Mouse (Mus musculus) limb, embryonic 12.5 days (tissue): ENCODE measurements at regions not wholly inside any gene's neighbourhood (a gene's known extent, or its start where the extent isn't known, plus 50 kb on each side); places are given as distances from the start of the nearest gene placed in this dataset.

Source experiments
- ATAC-seq: fragments of 200-750 bp; cut with Nextera tagmentation; 2 replicates; pipeline ENCODE4 v1.8.0; 2017; ENCODE audit warnings: low read depth, moderate TSS enrichment; ENCODE audit not compliant: insufficient number of reproducible peaks, insufficient read depth, low FRiP score, low TSS enrichment
- H3K27ac ChIP-seq: fragments of 300-500 bp; sonication (generic); 2 replicates; pipeline ENCODE4 v1.5.1; 2016; ENCODE audit warnings: mild to moderate bottlenecking, moderate library complexity
- H3K27me3 ChIP-seq: fragments of 300-500 bp; sonication (generic); 2 replicates; pipeline ENCODE4 v1.6.1; 2016; ENCODE audit warnings: mild to moderate bottlenecking, moderate library complexity
- H3K36me3 ChIP-seq: fragments of 300-500 bp; sonication (generic); 2 replicates; pipeline ENCODE4 v1.6.1; 2016; ENCODE audit warnings: mild to moderate bottlenecking, moderate library complexity
- H3K4me1 ChIP-seq: fragments of 300-500 bp; sonication (generic); replicated peaks from 2 replicates; pipeline ENCODE4 v1.6.1; 2016
- H3K4me2 ChIP-seq: fragments of 300-500 bp; sonication (generic); 2 replicates; pipeline ENCODE4 v1.6.1; 2016; ENCODE audit warnings: mild to moderate bottlenecking, moderate library complexity
- H3K4me3 ChIP-seq: fragments of 300-500 bp; sonication (generic); replicated peaks from 2 replicates; pipeline ENCODE4 v1.5.1; 2016; ENCODE audit warnings: mild to moderate bottlenecking
- H3K9ac ChIP-seq: fragments of 300-500 bp; sonication (generic); replicated peaks from 2 replicates; pipeline ENCODE4 v1.6.1; 2016; ENCODE audit warnings: mild to moderate bottlenecking, moderate library complexity
- H3K9me3 ChIP-seq: fragments of 300-500 bp; sonication (generic); 2 replicates; pipeline ENCODE4 v1.6.1; 2016; ENCODE audit warnings: mild to moderate bottlenecking, moderate library complexity
- WGBS: fragments of 180-500 bp; shearing (Covaris S2); methylation state at CpG from one replicate; pipeline ENCODE4 v1.1.7; 2016; 5-methylcytosine and 5-hydroxymethylcytosine counted together

- no peaks in the 10 kb centered on the region for H3K27me3 ChIP-seq
- no peak overlapping the region for H3K4me2 ChIP-seq
- no peaks in the 10 kb centered on the region for H3K9me3 ChIP-seq
- H3K36me3 ChIP-seq = no peaks in the 10 kb centered on the region
- no peak overlapping the region for H3K27ac ChIP-seq
- no peak overlapping the region for H3K9ac ChIP-seq
- no peaks in the 10 kb centered on the region for H3K4me1 ChIP-seq
- no peak for ATAC-seq
- 87% methylated on average over 3 of the region's 3 CpGs for WGBS
- no peak overlapping the region for H3K4me3 ChIP-seq
Observed at GRCm38 (mm10) chr1:124517543-124518171, 472.3 kb upstream of the Dpp10 start.

DNA sequence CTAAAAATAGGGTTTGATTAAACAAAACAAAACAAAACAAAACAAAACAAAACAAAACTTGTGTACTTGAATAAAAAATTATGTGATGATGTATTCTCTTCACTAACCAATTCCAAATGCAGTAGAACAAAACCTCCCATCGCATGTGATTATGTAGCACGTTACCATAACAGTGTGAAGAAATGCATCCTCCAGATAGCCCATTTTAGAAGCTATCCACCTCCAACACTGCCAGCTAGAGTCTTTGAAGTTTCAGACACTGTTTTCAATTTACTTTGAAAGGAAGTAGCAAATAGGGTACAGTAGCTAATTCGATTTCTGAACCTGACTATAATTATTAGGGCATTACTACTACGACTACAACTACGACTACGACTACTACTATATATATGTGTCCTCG is 465.1 kb upstream of the Dpp10 start:
- no peak overlapping the region for H3K4me3 ChIP-seq
- ATAC-seq = no peak
- 80% methylated on average over 7 of the region's 7 CpGs for WGBS
- no peak overlapping the region for H3K4me2 ChIP-seq
- H3K4me1 ChIP-seq = no peaks in the 10 kb centered on the region
- H3K27me3 ChIP-seq = no peaks in the 10 kb centered on the region
- H3K27ac ChIP-seq = no peak overlapping the region
- no peaks in the 10 kb centered on the region for H3K9me3 ChIP-seq
- H3K9ac ChIP-seq = no peak overlapping the region
- no peaks in the 10 kb centered on the region for H3K36me3 ChIP-seq

- no peaks in the 10 kb centered on the region for H3K36me3 ChIP-seq
- no peaks in the 10 kb centered on the region for H3K4me1 ChIP-seq
- H3K4me3 ChIP-seq = no peak overlapping the region
- no peak overlapping the region for H3K27ac ChIP-seq
- no peaks in the 10 kb centered on the region for H3K9me3 ChIP-seq
- H3K27me3 ChIP-seq = no peaks in the 10 kb centered on the region
- ATAC-seq = no peak
- H3K4me2 ChIP-seq = no peak overlapping the region
- H3K9ac ChIP-seq = no peak overlapping the region
Observed at GRCm38 (mm10) chr1:124488456-124488855, 443.1 kb upstream of the Dpp10 start.

GRCm38 (mm10) chr1:124487965-124488364 is 442.6 kb upstream of the Dpp10 start:
- no peaks in the 10 kb centered on the region for H3K9me3 ChIP-seq

GRCm38 (mm10) chr1:124450128-124450527 is 404.8 kb upstream of the Dpp10 start:
- Histone ChIP-seq H3K9me3 (no peaks in the 10 kb centered on the region), H3K27ac (no peak overlapping the region), H3K4me2 (no peak overlapping the region), H3K9ac (no peak overlapping the region), H3K36me3 (no peaks in the 10 kb centered on the region), H3K27me3 (no peaks in the 10 kb centered on the region), H3K4me3 (no peak overlapping the region), H3K4me1 (no peaks in the 10 kb centered on the region)
- 51% methylated on average over 1 of the region's 1 CpGs for WGBS
- ATAC-seq = no peak

More at GRCm38 (mm10) chr1:124487965-124488364, 442.6 kb upstream of the Dpp10 start:
- no peaks in the 10 kb centered on the region for H3K27me3 ChIP-seq
- no peaks in the 10 kb centered on the region for H3K4me1 ChIP-seq
- no peak overlapping the region for H3K9ac ChIP-seq
- ATAC-seq = no peak
- no peaks in the 10 kb centered on the region for H3K36me3 ChIP-seq
- H3K4me3 ChIP-seq = no peak overlapping the region
- no peak overlapping the region for H3K27ac ChIP-seq
- no peak overlapping the region for H3K4me2 ChIP-seq

GRCm38 (mm10) chr1:124439526-124439925 is 394.2 kb upstream of the Dpp10 start:
- no peak overlapping the region for H3K4me2 ChIP-seq
- H3K27ac ChIP-seq = no peak overlapping the region
- H3K9ac ChIP-seq = no peak overlapping the region
- no peaks in the 10 kb centered on the region for H3K36me3 ChIP-seq
- no peak for ATAC-seq
- no peaks in the 10 kb centered on the region for H3K27me3 ChIP-seq
- no peaks in the 10 kb centered on the region for H3K9me3 ChIP-seq
- H3K4me3 ChIP-seq = no peak overlapping the region
- WGBS = 81% methylated on average over 1 of the region's 1 CpGs
- H3K4me1 ChIP-seq = peaks cover 5% of the 10 kb centered on the region; the same call in 1 of the 2 replicates

DNA sequence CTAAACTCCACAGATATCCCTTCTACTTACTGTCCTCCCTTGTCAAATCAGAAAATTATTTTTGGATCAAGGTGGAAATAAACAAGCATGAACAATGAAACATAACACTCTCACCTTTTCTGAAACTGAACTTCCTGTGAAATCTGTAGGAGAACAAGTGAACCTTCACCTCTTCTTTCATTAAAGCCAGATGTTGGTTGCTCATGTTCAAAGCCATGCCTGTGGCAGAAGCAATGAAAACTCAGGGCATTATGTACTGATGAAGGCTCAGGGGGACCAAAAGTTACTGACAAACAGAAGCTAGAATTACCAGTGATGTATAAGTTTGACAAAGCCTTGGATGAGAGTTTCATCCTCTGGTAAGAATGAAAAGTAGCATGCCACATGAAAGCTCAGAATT is 390.5 kb upstream of the Dpp10 start:
- Histone ChIP-seq H3K9ac (no peak overlapping the region), H3K27ac (no peak overlapping the region), H3K36me3 (no peaks in the 10 kb centered on the region), H3K4me1 (peaks cover 5% of the 10 kb centered on the region; the same call in 1 of the 2 replicates), H3K9me3 (peaks cover 4% of the 10 kb centered on the region; the same call in 1 of the 2 replicates), H3K27me3 (no peaks in the 10 kb centered on the region), H3K4me3 (no peak overlapping the region), H3K4me2 (no peak overlapping the region)
- no peak for ATAC-seq

- ATAC-seq = no peak
- Histone ChIP-seq H3K36me3 (no peaks in the 10 kb centered on the region), H3K4me3 (no peak overlapping the region), H3K9me3 (peaks cover 4% of the 10 kb centered on the region; the same call in 1 of the 2 replicates), H3K9ac (no peak overlapping the region), H3K4me2 (no peak overlapping the region), H3K27ac (no peak overlapping the region), H3K27me3 (no peaks in the 10 kb centered on the region), H3K4me1 (no peaks in the 10 kb centered on the region)
- 89% methylated on average over 4 of the region's 4 CpGs for WGBS
Observed at GRCm38 (mm10) chr1:124429583-124429982, 384.2 kb upstream of the Dpp10 start.

GRCm38 (mm10) chr1:124416762-124417161 is 371.4 kb upstream of the Dpp10 start:
- H3K4me1 ChIP-seq = no peaks in the 10 kb centered on the region
- no peak for ATAC-seq
- no peak overlapping the region for H3K27ac ChIP-seq
- H3K4me3 ChIP-seq = no peak overlapping the region
- 75% methylated on average over 4 of the region's 4 CpGs for WGBS
- H3K9ac ChIP-seq = no peak overlapping the region
- H3K36me3 ChIP-seq = no peaks in the 10 kb centered on the region
- H3K27me3 ChIP-seq = no peaks in the 10 kb centered on the region
- no peak overlapping the region for H3K4me2 ChIP-seq
- H3K9me3 ChIP-seq = no peaks in the 10 kb centered on the region

DNA sequence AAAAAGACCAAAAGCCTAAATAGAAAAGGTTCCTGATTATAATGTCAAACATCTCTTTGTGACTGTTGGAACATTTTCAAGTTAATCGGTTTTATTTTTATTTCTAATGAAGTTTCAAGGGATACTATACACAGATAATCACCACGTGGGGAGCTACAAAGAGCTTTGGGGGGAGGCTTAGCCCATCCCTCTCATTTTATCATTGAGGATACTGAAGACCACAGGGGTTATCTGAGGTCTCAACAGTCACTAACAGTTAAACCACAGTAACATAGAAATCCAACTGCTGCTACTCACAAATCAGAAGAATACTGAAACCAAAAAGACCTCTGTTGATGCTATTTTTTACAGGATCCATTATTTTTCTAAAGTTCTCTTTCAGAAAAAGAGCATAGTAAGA is 364.9 kb upstream of the Dpp10 start:
- no peaks in the 10 kb centered on the region for H3K4me1 ChIP-seq
- H3K9me3 ChIP-seq = no peaks in the 10 kb centered on the region
- no peaks in the 10 kb centered on the region for H3K27me3 ChIP-seq
- H3K4me3 ChIP-seq = no peak overlapping the region
- no peak overlapping the region for H3K27ac ChIP-seq
- no peaks in the 10 kb centered on the region for H3K36me3 ChIP-seq
- ATAC-seq = no peak
- no peak overlapping the region for H3K9ac ChIP-seq
- no peak overlapping the region for H3K4me2 ChIP-seq
- 65% methylated on average over 2 of the region's 2 CpGs for WGBS

- Histone ChIP-seq H3K9ac (no peak overlapping the region), H3K4me1 (no peaks in the 10 kb centered on the region), H3K4me2 (no peak overlapping the region), H3K9me3 (no peaks in the 10 kb centered on the region), H3K4me3 (no peak overlapping the region), H3K36me3 (no peaks in the 10 kb centered on the region), H3K27me3 (no peaks in the 10 kb centered on the region), H3K27ac (no peak overlapping the region)
- 84% methylated on average over 3 of the region's 3 CpGs for WGBS
- no peak for ATAC-seq
Observed at GRCm38 (mm10) chr1:124409781-124410180, 364.4 kb upstream of the Dpp10 start.

DNA sequence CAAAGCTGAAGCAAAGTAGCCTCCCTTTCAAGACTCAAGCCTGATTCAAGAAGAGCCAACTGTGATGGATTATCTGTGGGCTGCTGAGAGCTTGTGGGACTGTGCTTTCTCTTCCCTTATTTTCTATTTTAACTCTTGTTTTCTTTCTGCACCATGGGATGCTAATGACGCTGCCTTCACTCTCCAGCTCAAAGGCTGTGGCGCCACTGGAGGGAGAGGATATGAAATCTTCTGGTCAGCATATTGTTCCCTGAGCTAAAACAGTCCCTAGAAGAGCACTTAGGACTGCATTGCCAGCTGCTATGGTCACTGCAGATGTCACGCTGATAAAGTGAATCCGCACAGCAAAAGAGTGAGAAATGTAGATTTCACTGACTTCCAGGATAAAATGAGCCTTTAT is 324.2 kb upstream of the Dpp10 start:
- Histone ChIP-seq H3K27me3 (no peaks in the 10 kb centered on the region), H3K4me2 (no peak overlapping the region), H3K9me3 (no peaks in the 10 kb centered on the region), H3K4me3 (no peak overlapping the region), H3K9ac (no peak overlapping the region), H3K4me1 (no peaks in the 10 kb centered on the region), H3K27ac (no peak overlapping the region), H3K36me3 (no peaks in the 10 kb centered on the region)
- no peak for ATAC-seq
- 39% methylated on average over 4 of the region's 4 CpGs for WGBS
